9 mouse cellular contexts compared by ENCODE assay signal in genomic region chr12:112830141-112830540, GRCm38 (mm10). TPM values are rescaled to one million over a fixed set of nuclear protein-coding genes. Genes with fewer than 3 reads are reported as not detected.
DNase-seq lines count a peak whose midpoint lies in the region; ATAC-seq and TF ChIP-seq lines count a peak whose summit lies in the region.
"Had no signal": no experiment of that assay in that cellular context is flagged by ENCODE, and none has a peak within 500 bp of the region (broad histone marks: within the 10 kb centered on the region; RNA-seq: fewer than 3 reads in every experiment).

No protein-coding gene starts in this region.

- 46% methylated on average over 2 of the region's 2 CpGs for whole genome bisulfite sequencing in embryonic facial prominence, embryonic 10.5 days
- 34% methylated on average over 2 of the region's 2 CpGs for WGBS in hindbrain, postnatal 0 days
- WGBS in midbrain, postnatal 0 days, result 22% methylated on average over 2 of the region's 2 CpGs

- peaks cover 37% of the 10 kb centered on the region for H3K4me1 ChIP-seq in embryonic facial prominence, embryonic 10.5 days
- H3K4me1 ChIP-seq in hindbrain, postnatal 0 days (ENCODE audit: insufficient read depth, low read length), result peaks cover 17% of the 10 kb centered on the region
- peaks cover 14% of the 10 kb centered on the region for H3K4me1 ChIP-seq in midbrain, postnatal 0 days (ENCODE audit: insufficient read depth, low read length)

- peak overlapping the region; percentile 53 for H3K27ac ChIP-seq in left cerebral cortex, adult 2 months
- H3K27ac ChIP-seq in embryonic facial prominence, embryonic 10.5 days (replicated peaks), result peak overlapping the region; percentile 96
- H3K27ac ChIP-seq in hindbrain, postnatal 0 days, result peak overlapping the region; percentile 81
- H3K27ac ChIP-seq in midbrain, postnatal 0 days (ENCODE audit: low read depth, low read length), result peak overlapping the region; percentile 77

- DNase-seq in left cerebral cortex, adult 2 months (ENCODE audit: extremely low spot score in 1 of 2, low spot score in 2 of 2), result no peak
- DNase-seq in left cerebral cortex, postnatal 14 days (ENCODE audit: low spot score in 2 of 2), result no peak
- DNase-seq in embryonic facial prominence, embryonic 10.5 days (ENCODE audit: low spot score), result no peak
- no peak for DNase-seq in hindbrain, postnatal 0 days (ENCODE audit: low spot score)
- no peak for DNase-seq in midbrain, postnatal 0 days (ENCODE audit: low spot score)
- DNase-seq in left cerebral cortex, adult 18-20 months (ENCODE audit: low spot score in 2 of 2), result no peak
- no peak for DNase-seq in layer of hippocampus, postnatal 14 days (ENCODE audit: low spot score in 2 of 2)
- DNase-seq in ovary, postnatal 10 days (ENCODE audit: low spot score), result no peak

- ATAC-seq in hindbrain, postnatal 0 days, result no peak
- 0 out of 2 replicates have a peak, but pooled peaks have one; percentile 0 for ATAC-seq in midbrain, postnatal 0 days (ENCODE audit: low FRiP score)

- H3K4me3 ChIP-seq in left cerebral cortex, adult 2 months, result peak overlapping the region; percentile 93
- peak overlapping the region; percentile 79 for H3K4me3 ChIP-seq in embryonic facial prominence, embryonic 10.5 days
- H3K4me3 ChIP-seq in hindbrain, postnatal 0 days (ENCODE audit: low read length), result peak overlapping the region; percentile 74
- H3K4me3 ChIP-seq in midbrain, postnatal 0 days (ENCODE audit: low read depth, low read length), result peak overlapping the region; percentile 87

- peak overlapping the region; percentile 87 for H3K4me2 ChIP-seq in hindbrain, postnatal 0 days (ENCODE audit: low read depth, low read length)
- peak overlapping the region; percentile 74 for H3K4me2 ChIP-seq in midbrain, postnatal 0 days (ENCODE audit: low read depth, low read length, poor library complexity, severe bottlenecking)

- no peaks in the 10 kb centered on the region for H3K27me3 ChIP-seq in embryonic facial prominence, embryonic 10.5 days (replicated peaks; ENCODE audit: low read depth, poor library complexity, severe bottlenecking)
- H3K27me3 ChIP-seq in hindbrain, postnatal 0 days (ENCODE audit: insufficient read depth, low read length), result no peaks in the 10 kb centered on the region
- no peaks in the 10 kb centered on the region for H3K27me3 ChIP-seq in midbrain, postnatal 0 days (ENCODE audit: insufficient read depth, low read length)

- no peak for TF ChIP-seq CTCF in left cerebral cortex, adult 2 months (IDR thresholded peaks at IDR 0.05)
- TF ChIP-seq CTCF in hindbrain, postnatal 0 days (IDR thresholded peaks at IDR 0.05; ENCODE audit: low read depth), result no peak
- no peak for TF ChIP-seq CTCF in midbrain, postnatal 0 days (IDR thresholded peaks at IDR 0.05)

- intact Hi-C loops in left cerebral cortex, adult 2 months (cut with DNase I), result no loop called here
- intact Hi-C loops in left cerebral cortex, postnatal 14 days (cut with DNase I), result no loop called here

- no peaks in the 10 kb centered on the region for H3K9me3 ChIP-seq in embryonic facial prominence, embryonic 10.5 days
- no peaks in the 10 kb centered on the region for H3K9me3 ChIP-seq in hindbrain, postnatal 0 days (ENCODE audit: low read length)
- H3K9me3 ChIP-seq in midbrain, postnatal 0 days (ENCODE audit: low read length), result no peaks in the 10 kb centered on the region

- peaks cover 58% of the 10 kb centered on the region for H3K36me3 ChIP-seq in embryonic facial prominence, embryonic 10.5 days (replicated peaks)
- H3K36me3 ChIP-seq in hindbrain, postnatal 0 days (ENCODE audit: insufficient read depth, low read length), result 0 out of 2 replicates have a peak, but pooled peaks cover 4% of the 10 kb centered on the region
- peaks cover 9% of the 10 kb centered on the region for H3K36me3 ChIP-seq in midbrain, postnatal 0 days (ENCODE audit: insufficient read depth, low read length)

- H3K9ac ChIP-seq in hindbrain, postnatal 0 days (replicated peaks; ENCODE audit: low read length), result peak overlapping the region; percentile 80
- peak overlapping the region; percentile 67 for H3K9ac ChIP-seq in midbrain, postnatal 0 days (replicated peaks; ENCODE audit: low read length, poor library complexity, severe bottlenecking)

RNA-seq across cellular contexts. Expression of gene Cdca4, which starts 0.9 kb away (rescaled TPM):
- total RNA-seq in left cerebral cortex, adult 2 months (2021), result 10 to 100 TPM; 10.5 to 12.4 TPM
- 1 to 10 TPM; 9.7 to 9.8 TPM for total RNA-seq in left cerebral cortex, postnatal 14 days (2021)
- polyA plus RNA-seq in embryonic facial prominence, embryonic 10.5 days (2016; fragmentation: Nextera tagmentation; extraction: Ambion mirVana), result 180 and 183 TPM in 2 replicates
- total RNA-seq in hindbrain, postnatal 0 days (2014; rRNA removed), result 27.9 and 28.6 TPM in 2 replicates
- polyA plus RNA-seq in hindbrain, postnatal 0 days (2015; fragmentation: Nextera tagmentation; extraction: Ambion mirVana), result 23.6 and 25.2 TPM in 2 replicates
- 19.8 and 22.6 TPM in 2 replicates for total RNA-seq in midbrain, postnatal 0 days (2014; rRNA removed)
- 20.8 and 22.0 TPM in 2 replicates for polyA plus RNA-seq in midbrain, postnatal 0 days (2015; fragmentation: Nextera tagmentation; extraction: Ambion mirVana)
- total RNA-seq in left cerebral cortex, adult 18-20 months (2021), result 10 to 100 TPM; 10.8 to 12.9 TPM
- total RNA-seq in layer of hippocampus, postnatal 14 days (2021), result 1 to 10 TPM; 8.1 to 9.2 TPM

RNA-seq across cellular contexts. Expression of gene Clba1, which starts 21.4 kb away (rescaled TPM):
- total RNA-seq in left cerebral cortex, adult 2 months (2021), result 10 to 100 TPM; 15.7 to 18.6 TPM
- 10 to 100 TPM; 16.7 to 17.0 TPM for total RNA-seq in left cerebral cortex, postnatal 14 days (2021)
- 9.3 and 10.1 TPM in 2 replicates for polyA plus RNA-seq in embryonic facial prominence, embryonic 10.5 days (2016; fragmentation: Nextera tagmentation; extraction: Ambion mirVana)
- 16.7 and 16.9 TPM in 2 replicates for total RNA-seq in hindbrain, postnatal 0 days (2014; rRNA removed)
- polyA plus RNA-seq in hindbrain, postnatal 0 days (2015; fragmentation: Nextera tagmentation; extraction: Ambion mirVana), result 20.3 and 21.0 TPM in 2 replicates
- total RNA-seq in midbrain, postnatal 0 days (2014; rRNA removed), result 13.6 and 23.1 TPM in 2 replicates
- 25.2 and 25.9 TPM in 2 replicates for polyA plus RNA-seq in midbrain, postnatal 0 days (2015; fragmentation: Nextera tagmentation; extraction: Ambion mirVana)
- total RNA-seq in left cerebral cortex, adult 18-20 months (2021), result 10 to 100 TPM; 19.6 to 22.1 TPM
- total RNA-seq in layer of hippocampus, postnatal 14 days (2021), result 10 to 100 TPM; 13.2 to 13.7 TPM

RNA-seq across cellular contexts. Expression of gene Ahnak2, which starts 27.7 kb away (rescaled TPM):
- 1 to 10 TPM; 8.1 to 8.2 TPM for total RNA-seq in left cerebral cortex, adult 2 months (2021)
- total RNA-seq in left cerebral cortex, postnatal 14 days (2021), result 1 to 10 TPM; 8.4 to 8.8 TPM
- 0.04 and 0.20 TPM in 2 replicates for polyA plus RNA-seq in embryonic facial prominence, embryonic 10.5 days (2016; fragmentation: Nextera tagmentation; extraction: Ambion mirVana)
- 7.7 and 12.1 TPM in 2 replicates for total RNA-seq in hindbrain, postnatal 0 days (2014; rRNA removed)
- 3.3 and 3.6 TPM in 2 replicates for polyA plus RNA-seq in hindbrain, postnatal 0 days (2015; fragmentation: Nextera tagmentation; extraction: Ambion mirVana)
- total RNA-seq in midbrain, postnatal 0 days (2014; rRNA removed), result 5.1 and 6.1 TPM in 2 replicates
- polyA plus RNA-seq in midbrain, postnatal 0 days (2015; fragmentation: Nextera tagmentation; extraction: Ambion mirVana), result 1.6 and 1.9 TPM in 2 replicates
- total RNA-seq in left cerebral cortex, adult 18-20 months (2021), result 1 to 10 TPM; 5.8 to 6.6 TPM
- 1 to 10 TPM; 4.9 to 7.8 TPM for total RNA-seq in layer of hippocampus, postnatal 14 days (2021)
- total RNA-seq: granulocyte monocyte progenitor cell, adult 5-6 weeks had no signal

RNA-seq across cellular contexts. Expression of gene Gpr132, which starts 37.9 kb away (rescaled TPM):
- total RNA-seq in left cerebral cortex, adult 2 months (2021), result under 1 TPM in 1 of 2 experiments, not detected in 1; 0.18 TPM
- not detected for total RNA-seq in left cerebral cortex, postnatal 14 days (2021)
- polyA plus RNA-seq in embryonic facial prominence, embryonic 10.5 days (2016; fragmentation: Nextera tagmentation; extraction: Ambion mirVana), result 0.30 TPM in 1 of 2 replicates, not detected in the other
- total RNA-seq in hindbrain, postnatal 0 days (2014; rRNA removed), result 0.10 TPM in 1 of 2 replicates, not detected in the other
- polyA plus RNA-seq in hindbrain, postnatal 0 days (2015; fragmentation: Nextera tagmentation; extraction: Ambion mirVana), result 0.05 TPM in 1 of 2 replicates, not detected in the other
- total RNA-seq in midbrain, postnatal 0 days (2014; rRNA removed), result 0.16 TPM in 1 of 2 replicates, not detected in the other
- polyA plus RNA-seq in midbrain, postnatal 0 days (2015; fragmentation: Nextera tagmentation; extraction: Ambion mirVana), result 0.06 TPM in 2 replicates
- total RNA-seq in left cerebral cortex, adult 18-20 months (2021), result under 1 TPM in 1 of 2 experiments, not detected in 1; 0.14 TPM
- total RNA-seq in layer of hippocampus, postnatal 14 days (2021), result not detected
